ENCODE assay signal across 14 mouse cellular contexts in genomic region chr15:102016096-102016495, GRCm38 (mm10). TPM values are rescaled to one million over a fixed set of nuclear protein-coding genes. Genes with fewer than 3 reads are reported as not detected.
DNase-seq lines count a peak whose midpoint lies in the region; ATAC-seq and TF ChIP-seq lines count a peak whose summit lies in the region.
"Had no signal": no experiment of that assay in that cellular context is flagged by ENCODE, and none has a peak within 500 bp of the region (broad histone marks: within the 10 kb centered on the region; RNA-seq: fewer than 3 reads in every experiment).

No protein-coding gene starts in this region.

- H3K27me3 ChIP-seq in heart, postnatal 0 days (ENCODE audit: control insufficient read depth, insufficient read depth, low read length), result no peaks in the 10 kb centered on the region
- H3K27me3 ChIP-seq in intestine, embryonic 15.5 days (replicated peaks), result no peaks in the 10 kb centered on the region
- no peaks in the 10 kb centered on the region for H3K27me3 ChIP-seq in hindbrain, postnatal 0 days (ENCODE audit: insufficient read depth, low read length)
- no peaks in the 10 kb centered on the region for H3K27me3 ChIP-seq in midbrain, embryonic 14.5 days (ENCODE audit: control insufficient read depth, insufficient read depth, low read length)

- ATAC-seq in heart, postnatal 0 days (ENCODE audit: insufficient read depth, low read depth), result peak; percentile 58; the same call in 1 of the 2 replicates
- peak; percentile 85 for ATAC-seq in intestine, embryonic 15.5 days
- no peak for ATAC-seq in hindbrain, postnatal 0 days
- no peak for ATAC-seq in midbrain, embryonic 14.5 days (ENCODE audit: low FRiP score, low TSS enrichment)

- no peaks in the 10 kb centered on the region for H3K36me3 ChIP-seq in heart, postnatal 0 days (replicated peaks; ENCODE audit: control insufficient read depth, insufficient read depth, low read length)
- H3K36me3 ChIP-seq in intestine, embryonic 15.5 days, result no peaks in the 10 kb centered on the region
- H3K36me3 ChIP-seq in hindbrain, postnatal 0 days (ENCODE audit: insufficient read depth, low read length), result no peaks in the 10 kb centered on the region
- H3K36me3 ChIP-seq in midbrain, embryonic 14.5 days (ENCODE audit: control insufficient read depth, insufficient read depth, low read length), result no peaks in the 10 kb centered on the region
- H3K36me3 ChIP-seq: limb, embryonic 15.5 days; midbrain, embryonic 12.5 days had no signal

- H3K4me2 ChIP-seq in heart, postnatal 0 days (ENCODE audit: low read depth, low read length), result no peak overlapping the region
- peak overlapping the region; percentile 34 for H3K4me2 ChIP-seq in intestine, embryonic 15.5 days (replicated peaks)
- H3K4me2 ChIP-seq in hindbrain, postnatal 0 days (ENCODE audit: low read depth, low read length), result no peak overlapping the region
- no peak overlapping the region for H3K4me2 ChIP-seq in midbrain, embryonic 14.5 days (ENCODE audit: low read length)
- H3K4me2 ChIP-seq: limb, embryonic 15.5 days; midbrain, embryonic 12.5 days had no signal

- H3K9me3 ChIP-seq in heart, postnatal 0 days (replicated peaks; ENCODE audit: control insufficient read depth, low read length), result no peaks in the 10 kb centered on the region
- no peaks in the 10 kb centered on the region for H3K9me3 ChIP-seq in intestine, embryonic 15.5 days
- no peaks in the 10 kb centered on the region for H3K9me3 ChIP-seq in hindbrain, postnatal 0 days (ENCODE audit: low read length)
- no peaks in the 10 kb centered on the region for H3K9me3 ChIP-seq in midbrain, embryonic 14.5 days (ENCODE audit: control insufficient read depth, low read length)
- H3K9me3 ChIP-seq: limb, embryonic 15.5 days; midbrain, embryonic 12.5 days had no signal

- H3K27ac ChIP-seq in heart, postnatal 0 days (ENCODE audit: low read depth), result no peak overlapping the region
- peak overlapping the region; percentile 94 for H3K27ac ChIP-seq in intestine, embryonic 15.5 days
- H3K27ac ChIP-seq in hindbrain, postnatal 0 days, result no peak overlapping the region
- H3K27ac ChIP-seq in midbrain, embryonic 14.5 days (replicated peaks; ENCODE audit: low read depth, low read length), result no peak overlapping the region
- H3K27ac ChIP-seq: limb, embryonic 15.5 days; midbrain, embryonic 12.5 days had no signal

- 18% methylated on average over 3 of the region's 3 CpGs for WGBS in heart, postnatal 0 days
- 21% methylated on average over 3 of the region's 3 CpGs for WGBS in intestine, embryonic 15.5 days
- 69% methylated on average over 3 of the region's 3 CpGs for WGBS in hindbrain, postnatal 0 days
- 61% methylated on average over 3 of the region's 3 CpGs for WGBS in midbrain, embryonic 14.5 days

- no peak for TF ChIP-seq CTCF in heart, postnatal 0 days (IDR thresholded peaks at IDR 0.05; ENCODE audit: low read depth)
- no peak for TF ChIP-seq CTCF in hindbrain, postnatal 0 days (IDR thresholded peaks at IDR 0.05; ENCODE audit: low read depth)

- TF ChIP-seq EP300 in heart, postnatal 0 days (IDR thresholded peaks at IDR 0.05; ENCODE audit: low read depth), result no peak

- H3K9ac ChIP-seq in heart, postnatal 0 days (replicated peaks; ENCODE audit: low read depth, low read length), result no peak overlapping the region
- H3K9ac ChIP-seq in intestine, embryonic 15.5 days, result no peak overlapping the region
- no peak overlapping the region for H3K9ac ChIP-seq in hindbrain, postnatal 0 days (replicated peaks; ENCODE audit: low read length)
- H3K9ac ChIP-seq in midbrain, embryonic 14.5 days (replicated peaks; ENCODE audit: low read length), result no peak overlapping the region
- H3K9ac ChIP-seq: limb, embryonic 15.5 days; midbrain, embryonic 12.5 days had no signal

- no peak overlapping the region for H3K4me3 ChIP-seq in heart, postnatal 0 days (ENCODE audit: low read depth, low read length)
- H3K4me3 ChIP-seq in intestine, embryonic 15.5 days (replicated peaks), result no peak overlapping the region
- no peak overlapping the region for H3K4me3 ChIP-seq in hindbrain, postnatal 0 days (ENCODE audit: low read length)
- H3K4me3 ChIP-seq in midbrain, embryonic 14.5 days (replicated peaks; ENCODE audit: low read depth, low read length), result no peak overlapping the region
- H3K4me3 ChIP-seq: erythroblast, embryonic 14.5 days; limb, embryonic 15.5 days; midbrain, embryonic 12.5 days had no signal

- peaks cover 6% of the 10 kb centered on the region; the same call in 1 of the 2 replicates for H3K4me1 ChIP-seq in heart, postnatal 0 days (ENCODE audit: control insufficient read depth, insufficient read depth)
- peaks cover 40% of the 10 kb centered on the region for H3K4me1 ChIP-seq in intestine, embryonic 15.5 days (replicated peaks)
- no peaks in the 10 kb centered on the region for H3K4me1 ChIP-seq in hindbrain, postnatal 0 days (ENCODE audit: insufficient read depth, low read length)
- H3K4me1 ChIP-seq in midbrain, embryonic 14.5 days (ENCODE audit: control insufficient read depth, insufficient read depth, low read length), result no peaks in the 10 kb centered on the region

- DNase-seq in heart, postnatal 0 days (ENCODE audit: low spot score), result no peak
- DNase-seq in heart, adult 9 months (ENCODE audit: low spot score in 2 of 2), result no peak
- peak; percentile 56 to 68 for DNase-seq in urinary bladder, postnatal 36 days (ENCODE audit: low spot score in 2 of 2)
- no peak for DNase-seq in urinary bladder, postnatal 25 days (ENCODE audit: low spot score)
- DNase-seq in yolk sac, embryonic 10.5 days (ENCODE audit: low spot score), result peak; percentile 87
- DNase-seq in hindbrain, postnatal 0 days (ENCODE audit: low spot score), result no peak
- no peak for DNase-seq in midbrain, embryonic 14.5 days
- DNase-seq: right cerebral cortex, postnatal 4 days; thymus, postnatal 14 days had no signal

RNA-seq across cellular contexts. Expression of gene Krt8, which starts 11.8 kb away (rescaled TPM):
- total RNA-seq in heart, postnatal 0 days (2014; rRNA removed; ENCODE audit: low replicate concordance), result 19.0 and 110 TPM in 2 replicates
- polyA plus RNA-seq in heart, postnatal 0 days (2015; fragmentation: Nextera tagmentation; extraction: Ambion mirVana), result 7.2 and 10.0 TPM in 2 replicates
- polyA plus RNA-seq in intestine, embryonic 15.5 days (2015; fragmentation: Nextera tagmentation; extraction: Ambion mirVana), result 775 and 835 TPM in 2 replicates
- total RNA-seq in hindbrain, postnatal 0 days (2014; rRNA removed), result 2.6 and 4.1 TPM in 2 replicates
- polyA plus RNA-seq in hindbrain, postnatal 0 days (2015; fragmentation: Nextera tagmentation; extraction: Ambion mirVana), result 5.4 and 6.2 TPM in 2 replicates
- polyA plus RNA-seq in midbrain, embryonic 14.5 days (2014; fragmentation: Nextera tagmentation; extraction: Ambion mirVana), result 0.15 and 0.59 TPM in 2 replicates
- total RNA-seq: neutrophil, adult 5-6 weeks had no signal

RNA-seq across cellular contexts. Expression of gene Krt18, which starts 11.9 kb away (rescaled TPM):
- total RNA-seq in heart, postnatal 0 days (2014; rRNA removed; ENCODE audit: low replicate concordance), result 12.9 and 75.9 TPM in 2 replicates
- 15.0 and 15.3 TPM in 2 replicates for polyA plus RNA-seq in heart, postnatal 0 days (2015; fragmentation: Nextera tagmentation; extraction: Ambion mirVana)
- polyA plus RNA-seq in intestine, embryonic 15.5 days (2015; fragmentation: Nextera tagmentation; extraction: Ambion mirVana), result 263 and 305 TPM in 2 replicates
- 3.4 and 5.0 TPM in 2 replicates for total RNA-seq in hindbrain, postnatal 0 days (2014; rRNA removed)
- 12.6 and 13.6 TPM in 2 replicates for polyA plus RNA-seq in hindbrain, postnatal 0 days (2015; fragmentation: Nextera tagmentation; extraction: Ambion mirVana)
- polyA plus RNA-seq in midbrain, embryonic 14.5 days (2014; fragmentation: Nextera tagmentation; extraction: Ambion mirVana), result 0.35 and 1.3 TPM in 2 replicates

RNA-seq across cellular contexts. Expression of gene Eif4b, which starts 57.5 kb away (rescaled TPM):
- total RNA-seq in heart, postnatal 0 days (2014; rRNA removed; ENCODE audit: low replicate concordance), result 109 and 110 TPM in 2 replicates
- 40.6 and 46.0 TPM in 2 replicates for polyA plus RNA-seq in heart, postnatal 0 days (2015; fragmentation: Nextera tagmentation; extraction: Ambion mirVana)
- polyA plus RNA-seq in intestine, embryonic 15.5 days (2015; fragmentation: Nextera tagmentation; extraction: Ambion mirVana), result 122 and 124 TPM in 2 replicates
- 114 and 121 TPM in 2 replicates for total RNA-seq in hindbrain, postnatal 0 days (2014; rRNA removed)
- 63.4 and 65.1 TPM in 2 replicates for polyA plus RNA-seq in hindbrain, postnatal 0 days (2015; fragmentation: Nextera tagmentation; extraction: Ambion mirVana)
- polyA plus RNA-seq in midbrain, embryonic 14.5 days (2014; fragmentation: Nextera tagmentation; extraction: Ambion mirVana), result 76.7 and 98.8 TPM in 2 replicates

Comparison
In these comparisons a context has a peak if more than half of its experiments do, and no peak if none do; other contexts are left out.
1. DNase-seq: peak in urinary bladder, postnatal 36 days (2 of 2) and yolk sac, embryonic 10.5 days (single experiment); none in heart, postnatal 0 days (single experiment), heart, adult 9 months (0 of 2), urinary bladder, postnatal 25 days (single experiment), hindbrain, postnatal 0 days (single experiment) and midbrain, embryonic 14.5 days (single experiment).
2. ATAC-seq: peak in heart, postnatal 0 days (single experiment) and intestine, embryonic 15.5 days (single experiment); none in hindbrain, postnatal 0 days (single experiment) and midbrain, embryonic 14.5 days (single experiment).
3. RNA of gene Krt8, which starts 11.8 kb away (polyA plus RNA-seq): 775 to 835 TPM in intestine, embryonic 15.5 days; 7.2 to 10.0 TPM in heart, postnatal 0 days, 5.4 to 6.2 TPM in hindbrain, postnatal 0 days and 0.15 to 0.59 TPM in midbrain, embryonic 14.5 days; every median in the first group is over 10 times any median in the second.
4. RNA of gene Krt18, which starts 11.9 kb away (polyA plus RNA-seq): 263 to 305 TPM in intestine, embryonic 15.5 days; 15.0 to 15.3 TPM in heart, postnatal 0 days, 12.6 to 13.6 TPM in hindbrain, postnatal 0 days and 0.35 to 1.3 TPM in midbrain, embryonic 14.5 days; every median in the first group is over 10 times any median in the second.